Mouse (Mus musculus) yolk sac, embryonic 10.5 days (tissue): ENCODE results near the gene Dnaja1.

Experiments used
- DNase-seq: peaks from one replicate; pipeline ENCODE4 v3.0.0-alpha.2; 2017; ENCODE audit warnings: low spot score

Dnaja1 gene

GRCm38 (mm10) chr4:40722011-40722666, at the start of gene Dnaja1:
Gene Dnaja1 (plus strand): TSS chr4:40722150.
- peak; percentile 97 for DNase-seq

GRCm38 (mm10) chr4:40673526-40673925, 48.4 kb upstream of the Dnaja1 start:
- no peak for DNase-seq

GRCm38 (mm10) chr4:40676338-40676737, 45.6 kb upstream of the Dnaja1 start:
- DNase-seq, result no peak

GRCm38 (mm10) chr4:40677132-40677531, 44.8 kb upstream of the Dnaja1 start:
- DNase-seq, result peak; percentile 13

GRCm38 (mm10) chr4:40680250-40680860, 41.6 kb upstream of the Dnaja1 start:
- DNase-seq, result no peak

GRCm38 (mm10) chr4:40681908-40682307, 40.0 kb upstream of the Dnaja1 start:
- no peak for DNase-seq

- DNase-seq, result no peak
These were observed 39.6 kb upstream of the Dnaja1 start for GRCm38 (mm10) chr4:40682359-40682758.

GRCm38 (mm10) chr4:40683306-40683705, 38.6 kb upstream of the Dnaja1 start:
- DNase-seq, result no peak

- no peak for DNase-seq
These were observed 30.9 kb upstream of the Dnaja1 start for GRCm38 (mm10) chr4:40691100-40691499.

- DNase-seq, result no peak
These were observed 24.9 kb upstream of the Dnaja1 start for GRCm38 (mm10) chr4:40697059-40697458.

GRCm38 (mm10) chr4:40700216-40700615, 21.7 kb upstream of the Dnaja1 start:
- DNase-seq, result peak; percentile 81

- DNase-seq, result peak; percentile 45
These were observed 20.2 kb upstream of the Dnaja1 start for GRCm38 (mm10) chr4:40701796-40702195.

- peak; percentile 96 for DNase-seq
These were observed 18.9 kb upstream of the Dnaja1 start, which contains the start of gene Aptx for GRCm38 (mm10) chr4:40702797-40703709. Gene Aptx (minus strand): TSS chr4:40703194.

GRCm38 (mm10) chr4:40703710-40704275, 18.2 kb upstream of the Dnaja1 start:
- no peak for DNase-seq

- no peak for DNase-seq
These were observed 4.8 kb upstream of the Dnaja1 start for GRCm38 (mm10) chr4:40717141-40717540.

GRCm38 (mm10) chr4:40720910-40721309, 1.0 kb upstream of the Dnaja1 start:
- DNase-seq, result no peak

- DNase-seq, result peak; percentile 86
These were observed 924 bp downstream of the Dnaja1 start for GRCm38 (mm10) chr4:40722687-40723460.

GRCm38 (mm10) chr4:40725141-40725540, 3.2 kb downstream of the Dnaja1 start:
- no peak for DNase-seq

- no peak for DNase-seq
These were observed 3.6 kb downstream of the Dnaja1 start for GRCm38 (mm10) chr4:40725554-40725953.

- DNase-seq, result no peak
These were observed 5.3 kb downstream of the Dnaja1 start for GRCm38 (mm10) chr4:40727247-40727646.

GRCm38 (mm10) chr4:40731262-40731661, 9.3 kb downstream of the Dnaja1 start:
- no peak for DNase-seq

- DNase-seq, result no peak
These were observed 13.4 kb downstream of the Dnaja1 start for GRCm38 (mm10) chr4:40735351-40735750.
